Mouse (Mus musculus) thymus, postnatal 25 days (tissue): Measurements from ENCODE around the gene Wdr74.

Experiments
- DNase-seq: peaks from one replicate; pipeline ENCODE4 v3.0.0; 2022

Gene Wdr74

DNA sequence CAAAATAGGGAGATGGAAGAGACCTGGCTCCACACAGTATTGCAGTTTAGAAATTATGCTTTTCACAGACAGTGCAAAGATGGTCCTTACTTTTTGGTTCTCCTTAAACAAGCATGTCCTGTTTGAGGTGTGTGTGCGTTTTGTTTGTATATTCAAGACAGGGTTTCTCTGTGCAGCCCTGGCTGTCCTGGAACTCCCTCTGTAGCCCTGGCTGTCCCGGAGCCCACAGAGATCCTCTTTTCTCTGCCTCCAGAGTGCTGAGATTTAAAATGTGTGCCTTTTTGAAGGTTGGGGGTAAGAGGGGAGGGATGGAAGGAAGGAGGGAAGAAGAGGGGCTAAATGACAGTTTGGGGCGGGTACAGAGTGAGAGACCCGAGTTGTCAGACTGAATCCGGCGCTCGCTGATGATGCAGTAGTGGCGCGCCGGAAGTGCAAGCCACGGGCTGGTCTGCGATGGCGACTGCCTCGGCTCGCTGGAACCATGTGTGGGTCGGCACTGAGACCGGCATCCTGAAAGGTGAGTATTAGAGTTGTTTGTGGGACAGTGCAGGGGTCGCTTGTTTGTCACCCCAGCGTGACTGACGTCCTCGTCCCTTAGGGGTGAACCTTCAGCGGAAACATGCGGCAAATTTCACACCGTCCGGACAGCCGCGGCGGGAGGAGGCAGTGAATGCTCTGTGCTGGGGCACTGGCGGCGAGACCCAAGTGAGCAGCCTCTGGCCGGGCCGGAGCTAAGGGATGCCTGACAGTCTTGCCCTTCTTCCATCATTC lies at the start of gene Wdr74:
Wdr74 (plus strand) TSS at position 439 of the 771 bp plus-strand sequence.
- DNase-seq, result peak; percentile 92

- no peak for DNase-seq
Measured at GRCm38 (mm10) chr19:8691871-8692539, 43.6 kb upstream of the Wdr74 start.

DNA sequence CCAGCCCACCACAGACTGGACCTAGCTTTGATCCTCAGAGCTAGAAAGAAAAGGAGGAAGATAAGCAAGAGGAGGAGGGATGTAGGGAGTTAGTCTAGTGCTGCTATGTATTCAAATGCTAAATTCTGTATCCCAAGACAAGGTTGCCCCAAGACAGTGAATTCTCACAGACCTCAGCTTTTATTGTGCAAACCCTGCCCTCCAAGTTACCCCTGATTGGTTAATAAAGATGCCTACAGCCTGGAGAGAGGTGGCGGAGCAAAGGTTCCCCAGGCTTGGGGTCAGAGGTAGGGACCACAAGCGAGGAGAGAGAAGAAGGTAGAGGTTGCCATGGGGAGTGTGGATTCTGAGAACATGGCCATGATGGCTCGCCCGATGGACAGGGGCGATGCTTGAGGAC lies 42.9 kb upstream of the Wdr74 start:
- no peak for DNase-seq

DNA sequence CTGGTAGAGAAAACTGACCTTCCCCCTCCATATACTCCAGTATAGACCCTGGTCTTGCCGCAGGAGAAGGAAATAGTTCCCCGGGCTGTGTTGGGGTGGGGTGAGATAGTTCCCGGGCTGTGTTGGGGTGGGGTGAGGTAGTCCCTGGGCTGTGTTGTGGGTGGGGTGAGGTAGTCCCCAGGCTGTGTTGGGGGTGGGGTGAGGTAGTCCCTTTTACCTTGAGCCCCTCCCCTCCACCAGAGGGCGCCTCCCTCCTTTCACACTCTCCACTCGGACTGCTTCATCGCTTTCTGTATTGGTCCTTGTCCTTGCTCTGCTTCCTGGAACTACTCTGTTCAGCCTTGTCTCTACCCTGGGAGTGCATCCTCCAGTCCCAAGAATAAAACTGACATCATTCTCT lies 40.3 kb upstream of the Wdr74 start:
- DNase-seq, result peak; percentile 75

DNA sequence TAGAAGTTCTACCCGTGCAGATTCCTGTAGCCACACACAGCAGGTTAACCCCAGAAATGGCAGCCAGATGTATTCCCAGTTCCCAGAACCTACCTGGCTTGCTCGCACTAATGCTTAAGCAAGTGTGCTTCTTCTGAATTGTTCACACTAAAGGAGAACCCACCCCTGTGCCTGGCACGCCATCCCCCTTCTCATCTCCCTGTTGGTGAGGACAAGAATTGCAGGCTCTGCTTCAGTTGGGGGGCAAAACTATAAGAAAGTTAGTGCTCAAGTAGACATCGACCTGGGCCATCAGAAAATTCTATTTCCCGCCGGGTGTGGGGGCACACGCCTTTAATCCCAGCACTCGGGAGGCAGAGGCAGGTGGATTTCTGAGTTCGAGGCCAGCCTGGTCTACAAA lies 36.0 kb upstream of the Wdr74 start:
- no peak for DNase-seq

DNA sequence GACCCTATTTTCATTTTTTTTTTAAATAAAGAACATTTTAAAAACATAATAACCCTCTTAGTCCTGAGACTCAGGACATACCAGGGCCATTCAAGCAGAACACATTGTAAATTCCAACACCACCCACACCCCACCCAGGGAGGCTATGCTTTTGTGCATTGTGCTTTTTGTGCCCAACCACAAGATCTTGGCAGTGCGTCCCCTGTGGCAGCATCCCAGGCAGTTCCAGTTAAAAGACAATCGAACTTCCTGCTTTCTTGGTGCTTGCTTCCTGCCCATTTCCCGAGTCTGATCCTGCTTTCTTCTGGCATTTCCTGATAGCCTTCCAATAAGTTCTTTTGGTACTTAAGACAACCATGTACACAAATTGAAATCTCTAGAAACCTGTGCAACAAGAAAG lies 33.2 kb upstream of the Wdr74 start:
- no peak for DNase-seq

GRCm38 (mm10) chr19:8703571-8703970 lies 32.1 kb upstream of the Wdr74 start:
- no peak for DNase-seq

DNA sequence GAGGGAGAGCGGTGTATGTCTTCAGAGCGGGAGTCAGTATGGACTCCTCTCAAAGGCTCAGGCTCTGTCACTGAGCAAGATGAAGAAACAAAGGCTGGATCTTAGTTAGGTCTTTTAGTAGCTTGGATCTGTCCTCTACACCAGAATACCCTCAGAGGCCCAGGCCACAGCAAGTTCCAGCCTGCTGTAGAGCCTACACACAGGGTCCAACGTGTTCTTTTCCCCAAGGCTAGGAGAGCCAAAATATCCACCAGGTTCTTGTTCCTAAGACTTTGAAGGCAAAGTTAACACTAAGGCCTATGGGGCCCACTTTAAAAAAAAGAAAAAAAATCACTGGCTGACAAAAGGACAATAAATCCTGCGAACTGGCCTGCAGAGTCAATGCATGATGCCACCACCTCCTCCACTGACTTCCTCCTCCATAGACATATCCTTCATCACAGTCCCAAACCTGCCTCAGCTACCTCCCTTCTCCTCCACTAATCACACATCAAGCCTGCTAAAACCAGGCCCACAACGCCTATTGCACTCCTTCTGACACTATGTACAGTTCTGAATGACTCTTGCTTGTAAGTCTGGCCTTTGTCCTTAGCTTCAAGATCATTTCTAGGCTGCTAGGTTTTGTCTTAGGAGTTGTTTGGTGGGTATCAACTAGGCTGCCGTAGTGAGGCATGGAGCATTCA lies 30.5 kb upstream of the Wdr74 start:
- DNase-seq, result no peak

GRCm38 (mm10) chr19:8706132-8706667 lies 29.4 kb upstream of the Wdr74 start:
- DNase-seq, result no peak

DNA sequence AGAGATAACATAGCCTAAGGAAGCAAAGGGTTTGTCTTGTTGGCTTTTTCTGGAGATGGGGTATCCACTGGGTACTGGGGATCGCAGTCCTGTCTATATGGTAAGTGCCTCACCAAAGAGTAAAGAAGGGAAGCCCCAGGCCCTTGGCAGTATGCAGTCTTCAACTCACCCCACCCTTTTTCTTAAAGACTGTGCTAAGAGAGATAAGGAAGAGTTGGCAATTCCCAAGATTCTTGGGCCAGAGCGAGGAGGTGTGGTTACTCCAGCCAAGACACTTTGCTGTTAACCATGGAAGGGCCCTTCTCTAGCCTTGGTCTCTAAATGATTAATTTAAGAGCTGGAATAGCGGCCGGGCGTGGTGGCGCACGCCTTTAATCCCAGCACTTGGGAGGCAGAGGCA lies 28.7 kb upstream of the Wdr74 start:
- no peak for DNase-seq

DNA sequence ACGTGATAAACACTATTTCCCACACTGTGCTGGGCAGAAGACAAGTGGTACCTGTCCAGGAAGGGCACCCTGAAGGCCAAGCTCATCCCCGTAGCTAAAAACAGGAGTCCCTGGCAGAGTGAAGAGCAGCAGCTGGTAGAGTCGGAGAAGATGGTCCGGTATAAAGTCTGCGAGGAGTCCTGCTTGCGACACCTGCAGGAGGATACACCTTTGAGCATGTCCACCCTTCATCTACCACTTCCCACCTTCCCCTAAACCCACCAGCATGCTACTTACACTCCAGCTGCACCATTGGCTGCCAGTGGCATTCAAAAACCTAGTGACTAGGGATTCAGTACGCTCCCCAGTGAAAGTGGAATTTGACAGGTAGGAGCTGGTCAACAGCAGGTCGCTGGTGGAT lies 26.7 kb upstream of the Wdr74 start:
- no peak for DNase-seq

GRCm38 (mm10) chr19:8710057-8710456 lies 25.6 kb upstream of the Wdr74 start:
- no peak for DNase-seq

- DNase-seq, result no peak
Measured at GRCm38 (mm10) chr19:8711506-8711905, 24.1 kb upstream of the Wdr74 start.

DNA sequence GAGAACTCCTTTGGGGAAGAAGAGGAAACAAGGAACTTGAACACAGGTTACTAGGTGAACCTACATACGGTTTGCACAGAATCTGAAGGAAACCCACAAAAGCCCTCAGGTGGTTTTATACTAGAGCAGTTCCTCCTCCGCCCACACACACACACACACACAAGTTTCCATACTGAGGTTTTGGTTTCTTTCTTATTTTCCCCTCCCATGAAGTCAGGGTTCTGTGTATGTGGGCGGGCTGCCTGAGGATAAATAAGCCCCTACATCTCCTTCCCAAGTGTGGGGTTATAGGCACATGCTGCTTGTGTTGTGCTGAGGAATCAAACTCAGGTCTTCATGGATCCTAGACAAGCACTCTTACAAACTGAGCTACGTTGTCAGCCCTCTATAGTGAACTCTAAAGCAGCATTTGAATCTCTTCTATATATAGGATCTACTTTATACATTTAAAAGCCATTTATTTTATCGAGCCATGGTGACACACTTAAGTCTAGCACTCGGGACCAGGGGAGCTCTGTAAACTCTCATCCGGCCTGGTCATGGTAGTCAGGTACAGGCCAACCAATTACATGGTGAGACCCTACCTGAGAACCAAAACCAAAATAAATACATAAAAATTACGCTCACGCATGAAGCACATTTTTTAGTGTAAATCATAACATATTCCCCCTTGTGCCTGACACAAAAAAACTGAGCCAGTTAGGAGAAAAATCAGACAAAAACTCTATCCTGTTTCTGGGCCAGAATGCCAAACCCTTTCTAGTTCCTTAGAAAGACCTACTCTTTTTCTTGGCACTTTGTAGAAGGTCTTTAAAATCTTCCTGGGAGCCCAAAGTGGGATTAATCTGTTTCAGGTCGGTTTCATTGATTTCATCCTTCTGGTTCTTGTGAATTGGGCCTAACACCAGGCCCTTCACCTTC lies 23.4 kb upstream of the Wdr74 start:
- DNase-seq, result peak; percentile 62

DNA sequence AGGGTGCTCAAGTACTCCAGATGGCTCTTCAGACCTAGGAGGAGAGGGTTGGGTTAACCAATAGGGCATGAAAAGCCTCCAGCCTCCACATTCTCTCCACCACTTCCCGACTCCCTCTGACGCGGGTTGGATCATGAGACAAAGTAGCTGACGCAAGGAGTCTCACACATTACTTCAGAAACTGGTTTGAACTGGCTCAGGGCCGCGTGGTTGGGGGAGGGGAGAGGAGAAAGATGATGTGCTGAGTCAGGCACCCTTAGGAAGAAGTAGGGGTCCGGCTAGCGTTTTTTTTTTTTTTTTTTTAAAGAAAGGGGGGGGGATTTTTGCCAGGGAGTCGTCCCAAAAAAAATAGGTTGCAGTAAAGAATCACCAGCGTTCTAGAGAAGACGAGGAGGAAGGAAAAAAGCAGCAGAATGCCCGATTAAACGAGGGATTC lies 22.7 kb upstream of the Wdr74 start:
- DNase-seq, result peak; percentile 72

DNA sequence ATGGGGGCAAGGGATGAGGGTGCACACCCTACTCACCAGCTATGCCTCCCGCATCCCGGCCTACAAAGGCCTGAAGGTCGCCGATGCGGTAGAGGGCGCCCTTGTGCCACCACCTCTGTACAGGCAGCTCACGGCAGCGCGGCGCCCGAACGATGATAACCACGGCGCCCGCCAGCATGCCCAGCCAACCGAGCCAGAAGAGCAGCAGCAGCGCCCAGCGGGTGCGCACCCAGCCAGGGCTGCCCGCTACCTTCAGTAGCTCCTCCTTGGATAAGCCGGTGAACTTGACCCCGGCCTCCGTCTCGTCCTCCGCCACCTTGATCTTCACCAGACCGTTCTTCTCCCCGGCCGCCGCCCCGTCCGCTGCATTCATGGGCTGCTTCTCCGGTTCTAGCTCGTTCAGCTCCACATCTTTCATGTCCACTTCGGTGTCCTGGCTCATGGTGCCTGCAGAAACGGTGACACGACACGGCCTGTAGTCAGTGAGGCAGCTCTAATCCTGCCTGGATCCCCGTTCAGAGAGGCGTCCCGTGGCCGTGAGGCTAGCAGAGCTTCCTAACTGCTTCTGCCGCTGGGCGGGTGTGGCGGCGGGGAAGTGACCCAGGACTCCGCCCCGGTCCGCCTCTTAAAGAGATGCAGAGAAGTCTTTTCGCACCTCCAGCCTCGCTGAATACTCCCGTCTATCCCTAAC lies 22.2 kb upstream of the Wdr74 start:
- DNase-seq, result peak; percentile 97

DNA sequence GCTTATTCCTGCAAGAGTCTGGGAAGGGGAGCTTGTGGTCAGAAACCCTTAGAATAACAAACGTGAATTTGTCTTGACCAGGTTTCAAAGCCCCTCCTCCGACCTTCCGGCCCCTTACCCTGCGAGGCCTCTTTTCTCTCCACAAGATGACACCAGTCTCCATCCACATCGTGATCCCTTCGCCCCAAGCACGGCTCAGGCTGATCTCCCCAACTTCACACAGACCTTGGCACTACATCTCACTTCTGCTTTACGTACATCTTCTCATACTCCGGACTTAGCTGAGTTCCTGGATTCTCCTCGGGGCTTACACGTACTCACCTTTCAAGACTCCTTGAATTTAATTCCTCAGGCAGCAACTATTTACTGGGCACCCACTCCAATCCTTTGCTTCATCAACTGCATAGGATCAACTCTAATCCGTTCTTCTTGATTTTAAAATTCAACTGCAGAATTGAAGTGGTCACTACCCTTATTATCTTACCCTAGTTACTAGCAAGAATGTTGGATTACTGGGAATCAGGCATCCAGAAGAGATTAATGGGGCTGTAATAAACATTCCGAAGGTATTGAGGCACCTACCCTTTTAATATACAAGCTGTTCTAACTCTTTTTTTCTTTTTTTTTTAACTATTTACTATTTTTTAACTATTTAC lies 21.5 kb upstream of the Wdr74 start:
- no peak for DNase-seq

DNA sequence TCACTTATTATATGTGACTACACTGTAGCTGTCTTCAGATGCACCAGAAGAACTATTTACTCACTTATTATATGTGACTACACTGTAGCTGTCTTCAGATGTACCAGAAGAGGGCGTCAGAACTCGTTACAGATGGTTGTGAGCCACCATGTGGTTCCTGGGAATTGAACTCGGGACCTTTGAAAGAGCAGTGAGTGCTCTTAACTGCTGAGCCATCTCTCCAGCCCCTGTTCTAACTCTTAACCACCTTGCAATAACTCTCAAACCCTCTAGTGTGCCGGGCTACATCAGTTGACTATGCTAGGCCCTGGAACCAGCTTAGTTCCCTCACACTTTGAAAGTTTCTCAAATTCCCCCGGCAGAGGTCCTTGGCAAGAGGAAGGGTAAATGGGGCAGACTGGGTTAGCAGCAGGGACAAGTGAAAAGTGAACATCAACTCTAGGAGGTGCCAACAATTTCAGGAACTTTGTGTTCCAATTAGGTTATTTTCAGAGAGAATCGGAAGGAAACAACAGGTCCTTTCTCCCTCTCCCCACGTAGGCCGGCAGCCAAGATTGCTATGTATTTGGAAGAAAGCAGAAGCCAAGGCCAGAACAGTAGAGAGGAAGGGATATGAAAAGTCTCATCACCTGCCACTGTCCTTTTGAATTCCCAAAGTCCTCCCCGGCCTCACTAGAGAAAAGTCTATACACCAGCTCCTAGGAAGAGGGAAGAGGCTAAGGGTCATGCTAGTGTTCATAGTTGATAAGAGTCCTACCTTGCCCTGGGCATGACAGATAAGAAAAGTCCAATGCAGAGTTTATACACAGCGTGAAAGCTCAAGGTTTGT lies 20.8 kb upstream of the Wdr74 start:
- no peak for DNase-seq

DNA sequence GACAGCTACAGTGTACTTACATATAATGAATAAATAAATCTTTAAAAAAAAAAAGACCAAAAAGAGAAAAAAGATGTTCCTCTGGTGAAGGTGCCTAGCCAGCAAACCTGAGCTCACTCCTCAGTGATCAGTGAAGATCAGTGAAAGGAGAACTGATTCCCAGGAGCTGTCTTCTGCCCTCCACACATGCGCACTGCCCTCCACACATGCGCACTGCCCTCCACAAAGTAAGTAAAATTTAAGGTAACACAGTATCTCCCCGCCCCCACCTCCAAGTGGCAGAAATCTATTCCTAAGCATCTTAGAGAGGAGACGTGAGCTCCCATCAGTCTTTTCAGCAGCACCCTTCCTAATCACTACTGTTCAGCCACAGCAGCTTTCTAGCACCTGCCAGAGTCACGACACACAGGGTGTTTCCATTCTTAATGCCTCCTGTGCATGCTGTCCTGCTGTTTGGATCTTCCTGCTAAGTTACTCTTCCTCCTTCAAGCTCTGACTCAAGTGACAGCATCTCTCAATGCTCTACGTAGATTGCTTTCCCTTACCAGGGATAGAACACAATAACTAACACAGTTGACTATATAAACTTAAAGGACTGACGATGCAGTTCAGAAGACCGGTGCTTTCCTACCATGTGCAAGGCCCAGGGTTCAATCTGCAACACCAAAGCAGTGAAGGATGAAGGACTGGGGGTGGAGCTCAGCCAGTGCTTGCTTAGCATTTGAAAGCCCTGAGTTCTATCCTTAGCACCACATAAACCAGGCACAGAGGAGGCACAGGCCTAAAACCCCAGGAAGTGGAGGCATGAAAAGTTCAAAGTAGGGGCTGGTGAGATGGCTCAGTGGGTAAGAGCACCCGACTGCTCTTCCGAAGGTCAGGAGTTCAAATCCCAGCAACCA lies 19.5 kb upstream of the Wdr74 start:
- DNase-seq, result no peak
